Mouse (Mus musculus) urinary bladder, postnatal 14 days (tissue): ENCODE measurements at regions not wholly inside any gene's neighbourhood (a gene's known extent, or its start where the extent isn't known, plus 50 kb on each side); places are given as distances from the start of the nearest gene placed in this dataset.

Source experiments
- DNase-seq: peaks from one replicate; pipeline ENCODE4 v3.0.0; 2021; ENCODE audit warnings: low spot score

- DNase-seq, result no peak
Observed at GRCm38 (mm10) chr9:87649015-87649978, 81.8 kb downstream of the Tbx18 start.

- DNase-seq, result no peak
Observed at GRCm38 (mm10) chr9:87648317-87648716, 82.7 kb downstream of the Tbx18 start.

GRCm38 (mm10) chr9:87645032-87645431 lies 86.0 kb downstream of the Tbx18 start:
- DNase-seq, result no peak

- DNase-seq, result no peak
Observed at GRCm38 (mm10) chr9:87633863-87634630, 97.0 kb downstream of the Tbx18 start.

GRCm38 (mm10) chr9:87626432-87626831 lies 104.6 kb downstream of the Tbx18 start:
- no peak for DNase-seq

GRCm38 (mm10) chr9:87618238-87618673 lies 112.8 kb downstream of the Tbx18 start:
- DNase-seq, result peak; percentile 8

DNA sequence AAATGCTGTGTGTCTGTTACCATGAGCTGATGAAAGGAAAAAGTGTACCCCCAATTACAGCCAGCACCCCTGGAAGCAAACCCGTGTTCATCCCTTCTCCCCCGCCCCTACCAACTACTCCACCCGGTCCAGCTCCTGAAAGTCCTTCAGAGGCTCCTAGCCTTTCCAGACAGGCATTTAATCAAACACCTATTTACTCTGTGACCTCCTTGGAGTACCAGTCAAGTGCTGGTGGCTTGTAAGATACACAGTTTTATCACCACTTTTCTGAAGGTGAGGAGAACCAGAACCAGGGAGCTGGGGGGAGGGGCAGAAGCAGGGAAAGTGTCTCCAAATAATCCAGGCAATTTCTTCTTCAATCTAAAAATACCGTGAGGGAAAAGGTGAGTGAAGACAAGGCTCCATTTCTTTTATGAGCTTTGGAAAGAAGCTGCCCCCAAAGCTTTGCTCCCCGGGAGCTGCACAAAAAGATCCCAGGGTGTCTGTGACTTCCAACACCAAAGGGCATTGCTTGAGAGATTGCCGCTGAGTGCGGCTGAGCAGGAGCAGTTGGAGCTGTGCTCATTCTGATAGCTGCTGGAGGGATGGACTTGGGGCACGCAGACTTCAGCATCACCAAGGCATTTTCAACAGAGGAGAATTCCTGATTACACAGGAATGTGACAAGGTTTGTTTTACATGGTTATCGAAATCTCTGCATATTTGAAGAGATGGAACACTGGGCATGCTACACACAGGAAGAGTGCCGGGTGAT lies 123.0 kb downstream of the Tbx18 start:
- no peak for DNase-seq

- DNase-seq, result no peak
Observed at GRCm38 (mm10) chr9:87575591-87575990, 155.5 kb downstream of the Tbx18 start.

DNA sequence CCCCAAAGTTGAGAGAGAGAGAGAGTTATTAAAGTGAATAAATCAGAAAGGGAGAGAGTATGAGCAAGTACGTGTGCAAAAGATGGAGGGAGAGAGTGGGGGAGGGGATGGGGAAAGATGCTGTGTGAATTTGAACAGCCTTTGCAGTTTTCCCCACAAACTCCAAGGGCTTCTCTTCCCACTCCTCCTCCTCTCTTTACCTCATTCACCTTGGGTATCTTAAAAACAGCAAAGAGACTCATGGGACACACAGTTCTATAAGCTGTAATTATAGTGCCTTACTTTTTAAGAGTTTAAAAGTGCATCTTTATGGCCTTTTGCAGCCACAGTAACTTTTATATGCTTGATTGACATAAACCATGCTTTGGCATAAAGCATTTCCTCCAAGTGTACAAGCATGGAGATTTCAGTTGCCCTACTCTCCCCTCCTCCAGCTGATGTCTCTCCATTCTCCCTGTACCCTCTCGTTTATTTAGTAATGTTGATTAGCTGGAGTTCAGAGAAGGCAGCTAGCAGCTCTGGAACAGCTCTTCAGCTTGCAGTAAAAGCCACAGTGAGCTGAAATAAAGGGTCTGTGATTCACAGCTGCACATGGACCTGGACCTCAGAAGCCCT lies 156.7 kb downstream of the Tbx18 start:
- DNase-seq, result no peak

- no peak for DNase-seq
Observed at GRCm38 (mm10) chr9:87563244-87563643, 167.8 kb downstream of the Tbx18 start.

DNA sequence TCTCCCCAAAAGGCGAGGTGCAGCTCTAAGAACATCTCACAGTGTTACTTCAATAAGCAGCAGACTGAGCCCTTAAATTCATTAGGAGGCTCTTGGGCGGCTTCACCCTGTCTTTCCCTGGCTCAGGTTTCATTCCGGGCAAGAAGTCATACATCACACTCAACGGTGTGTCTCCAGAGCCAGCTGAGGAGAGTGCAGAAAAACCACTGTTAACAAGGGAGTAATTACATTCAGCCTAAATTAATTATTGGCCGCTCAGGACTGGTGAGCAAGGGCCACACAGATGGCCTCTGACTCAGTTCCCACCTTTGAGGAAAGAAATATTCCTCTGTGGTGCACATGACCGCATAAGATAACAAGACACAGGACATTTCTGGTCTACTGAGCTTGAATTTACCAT lies 168.3 kb downstream of the Tbx18 start:
- DNase-seq, result no peak

DNA sequence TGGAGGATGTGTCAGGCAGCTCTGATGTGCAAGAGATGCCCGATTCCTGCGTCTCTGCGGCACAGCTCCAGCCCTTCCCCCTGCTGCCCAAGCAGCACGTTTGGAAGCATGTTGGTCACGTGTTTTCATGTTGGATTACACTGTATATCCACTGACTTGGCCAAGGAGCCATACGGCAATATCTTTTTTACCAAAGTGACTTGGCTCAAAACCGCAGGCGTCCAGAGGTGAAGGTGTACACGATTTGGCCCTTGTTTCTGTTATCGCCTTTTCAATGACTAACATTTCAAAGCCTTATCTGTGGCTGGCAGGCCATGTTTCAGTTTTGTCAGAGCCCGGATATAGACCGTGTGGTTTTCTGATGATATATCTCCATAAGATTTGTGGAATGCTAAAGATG lies 173.2 kb downstream of the Tbx18 start:
- DNase-seq, result no peak

- DNase-seq, result no peak
Observed at GRCm38 (mm10) chr9:87556953-87557394, 174.1 kb downstream of the Tbx18 start.

- DNase-seq, result no peak
Observed at GRCm38 (mm10) chr9:87556552-87556951, 174.5 kb downstream of the Tbx18 start.

DNA sequence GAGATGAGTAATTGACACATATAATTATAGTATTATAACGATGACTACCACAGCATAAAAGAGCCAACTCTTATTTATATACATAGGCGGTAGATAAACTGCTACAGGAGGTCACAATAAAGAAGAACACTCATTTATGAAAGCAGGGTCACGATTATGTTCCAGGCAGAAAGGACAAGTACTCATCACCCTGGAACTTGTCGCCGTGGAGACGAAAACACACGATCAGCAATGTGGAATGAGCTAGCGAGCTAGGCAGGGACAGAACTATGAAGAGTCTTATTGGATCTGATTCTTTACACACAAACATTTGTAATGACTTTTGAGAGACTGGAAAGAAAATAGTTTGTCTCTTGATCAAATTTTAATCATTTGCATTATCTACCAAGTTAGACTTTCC lies 197.9 kb downstream of the Tbx18 start:
- DNase-seq, result no peak

DNA sequence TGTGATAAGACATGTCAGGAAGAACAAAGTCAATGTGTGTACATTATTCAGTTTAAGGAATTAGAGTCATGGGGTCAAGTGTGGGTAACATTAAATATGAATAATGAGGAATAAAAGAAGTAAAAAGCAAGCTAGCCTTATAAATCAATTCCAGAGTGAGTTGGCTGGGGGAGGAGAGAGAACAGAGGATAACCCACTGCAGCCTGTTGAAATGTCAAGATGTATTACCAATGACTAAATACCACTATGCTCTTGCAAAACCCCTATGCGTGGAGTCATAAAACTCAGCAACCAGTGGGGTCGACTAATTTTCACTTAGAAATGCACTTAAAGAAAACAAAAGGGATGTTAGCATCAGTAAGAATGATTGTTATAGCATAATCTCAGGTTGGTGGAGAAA lies 201.2 kb downstream of the Tbx18 start:
- no peak for DNase-seq

DNA sequence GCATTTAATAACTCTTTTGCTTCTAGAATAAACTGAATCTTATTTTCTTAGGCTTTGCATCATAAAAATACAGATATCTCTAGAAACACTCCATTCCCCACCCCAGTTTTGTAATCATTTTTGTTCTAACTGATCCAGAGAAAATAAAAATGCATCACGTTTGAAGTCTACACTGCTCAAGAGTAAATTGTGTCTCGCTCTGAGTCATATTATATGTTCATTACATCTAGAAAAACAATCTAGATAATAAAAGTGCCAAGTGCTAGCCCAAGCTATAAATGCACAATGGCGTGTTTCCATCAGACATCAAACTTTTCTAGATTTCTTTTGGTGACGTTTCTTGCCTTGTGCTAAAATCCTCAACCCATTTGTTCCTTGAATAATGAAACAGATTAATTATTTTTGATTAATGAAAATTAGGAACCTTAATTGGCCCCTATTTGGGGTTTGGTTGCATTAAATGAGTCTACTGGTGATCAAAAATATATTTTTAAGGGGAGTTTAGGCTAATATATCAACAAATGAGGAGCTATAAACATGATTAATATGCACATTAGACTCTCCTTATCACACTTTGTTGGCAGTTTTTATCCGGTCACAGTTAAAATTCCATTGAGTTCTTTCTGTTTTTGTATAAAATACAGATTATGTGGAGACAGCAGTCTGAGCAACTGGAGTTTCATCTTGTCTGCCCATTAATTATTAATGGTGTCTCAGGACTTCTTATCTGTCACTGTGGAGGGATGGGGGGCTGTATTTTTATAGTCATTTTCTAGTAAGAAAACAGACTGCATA lies 206.0 kb downstream of the Tbx18 start:
- no peak for DNase-seq

GRCm38 (mm10) chr9:87510683-87511082 lies 220.4 kb downstream of the Tbx18 start:
- DNase-seq, result no peak

GRCm38 (mm10) chr9:87504673-87505385 lies 226.2 kb downstream of the Tbx18 start:
- no peak for DNase-seq

DNA sequence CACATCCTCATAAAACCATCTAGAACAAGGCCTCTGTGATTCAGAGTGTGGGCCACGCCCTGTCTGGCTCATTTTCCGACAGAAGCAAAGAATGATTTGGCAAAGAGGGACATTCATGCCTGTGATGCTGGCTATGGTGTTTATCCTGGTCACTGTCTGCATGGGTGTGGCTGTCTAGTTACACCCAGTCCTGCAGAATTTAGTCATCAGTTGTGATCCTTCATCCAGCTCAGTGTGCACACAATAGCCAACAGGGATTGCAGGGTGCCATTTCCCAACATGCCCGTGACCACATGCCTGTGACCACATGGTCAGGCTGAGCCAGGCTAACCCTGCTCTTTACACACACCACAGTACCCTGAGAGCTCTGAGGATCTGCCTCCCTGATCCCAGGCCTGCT lies 208.8 kb upstream of the Cep162 start:
- peak; percentile 61 for DNase-seq
